Mouse (Mus musculus) G1E (cell line): ENCODE results near the gene Cldn7. TPM values are rescaled to one million over a fixed set of nuclear protein-coding genes. Genes with fewer than 3 reads are reported as not detected.

Source experiments
- ATAC-seq: 2 replicates; pipeline ENCODE4 v1.8.0; 2016; ENCODE audit warnings: mild to moderate bottlenecking; ENCODE audit not compliant: insufficient number of reproducible peaks, poor library complexity, low FRiP score, severe bottlenecking; ENCODE audit errors: extremely low read depth
- DNase-seq: peaks from one replicate; pipeline ENCODE4 v3.0.0; 2012; ENCODE audit warnings: low spot score
- H3K27me3 ChIP-seq: 2 replicates; pipeline ENCODE4 v1.6.1; 2012; ENCODE audit warnings: mild to moderate bottlenecking, low read length, inconsistent platforms; ENCODE audit not compliant: insufficient read depth
- H3K36me3 ChIP-seq: replicated peaks from 2 replicates; pipeline ENCODE3; 2012; ENCODE audit warnings: mild to moderate bottlenecking, inconsistent platforms
- H3K4me1 ChIP-seq: 2 replicates; pipeline ENCODE4 v1.6.1; 2012; ENCODE audit warnings: low read depth, low read length, inconsistent platforms, mixed read lengths; ENCODE audit not compliant: insufficient read depth
- H3K4me3 ChIP-seq: 2 replicates; pipeline ENCODE4 v1.5.1; 2012; ENCODE audit warnings: low read depth, mild to moderate bottlenecking, inconsistent platforms, low read length, moderate library complexity, mixed read lengths
- H3K9me3 ChIP-seq: replicated peaks from 2 replicates; pipeline ENCODE4 v1.6.1; 2012; ENCODE audit warnings: inconsistent platforms
- CTCF ChIP-seq: IDR thresholded peaks from 2 replicates; pipeline ENCODE4 v1.5.1; 2012; ENCODE audit warnings: low read depth, low read length, inconsistent platforms, mixed read lengths
- GATA1 ChIP-seq: IDR thresholded peaks from 2 replicates; pipeline ENCODE4 v1.6.1; 2012; ENCODE audit warnings: borderline replicate concordance, low read length, inconsistent platforms, mixed read lengths
- GATA2 ChIP-seq: IDR thresholded peaks from 2 replicates; pipeline ENCODE4 v1.6.1; 2012; ENCODE audit warnings: low read depth, low read length, inconsistent platforms, borderline replicate concordance
- POLR2AphosphoS5 ChIP-seq: IDR thresholded peaks from 2 replicates; pipeline ENCODE4 v1.6.1; 2012; ENCODE audit warnings: low read depth, low read length, inconsistent platforms; ENCODE audit not compliant: insufficient replicate concordance
- TAL1 ChIP-seq: conservative IDR thresholded peaks from 2 replicates; pipeline ENCODE4 v1.6.1; 2012; ENCODE audit warnings: low read depth, low read length, inconsistent platforms, mixed read lengths
- polyA plus RNA-seq: library from polyadenylated mRNA; stranded (reverse); fragments of >175 nt; gene quantifications from 2 replicates; pipeline ENCODE4 v1.2.3, GENCODE M21; 2012
- total RNA-seq, 2 experiments: library from RNA; stranded (forward) in 1 of 2; stranded (reverse) in 1 of 2; fragments of 200-1000 nt in 1 of 2; fragments of >200 nt in 1 of 2; fragmentation: Nextera tagmentation in 1 of 2; gene quantifications; 2 replicates each; pipeline ENCODE4 v1.2.3; 2014 to 2017

Gene Cldn7
- total and polyA plus RNA-seq, 3 experiments = not detected

- ATAC-seq = peak; percentile 70
- peaks cover 64% of the 10 kb centered on the region for H3K4me1 ChIP-seq
- no peaks in the 10 kb centered on the region for H3K9me3 ChIP-seq
- no peak for TF ChIP-seq TAL1
- no peak for TF ChIP-seq POLR2AphosphoS5
- TF ChIP-seq GATA2 = no peak
- no peak for TF ChIP-seq GATA1
- TF ChIP-seq CTCF = no peak
- H3K4me3 ChIP-seq = peak within 1 kb of the TSS; percentile 98
- peaks cover 57% of the 10 kb centered on the region for H3K36me3 ChIP-seq
- H3K27me3 ChIP-seq = no peaks in the 10 kb centered on the region
- DNase-seq = peak; percentile 80
Observed at GRCm38 (mm10) chr11:69995391-69995960, 30.9 kb downstream of the Cldn7 start, which contains the start of gene Phf23. Phf23 (plus strand) TSS chr11:69995777.

GRCm38 (mm10) chr11:69996161-69997061 is 31.8 kb downstream of the Cldn7 start:
- Histone ChIP-seq H3K4me1 (peaks cover 64% of the 10 kb centered on the region), H3K4me3 (peak overlapping the region; percentile 98), H3K36me3 (peaks cover 55% of the 10 kb centered on the region), H3K9me3 (no peaks in the 10 kb centered on the region), H3K27me3 (no peaks in the 10 kb centered on the region)
- peak; percentile 80 for DNase-seq
- no peak for ATAC-seq
- TF ChIP-seq GATA2 = no peak
- TF ChIP-seq GATA1 = no peak
- no peak for TF ChIP-seq POLR2AphosphoS5
- no peak for TF ChIP-seq CTCF
- no peak for TF ChIP-seq TAL1

GRCm38 (mm10) chr11:69997070-69997509 is 32.5 kb downstream of the Cldn7 start:
- H3K36me3 ChIP-seq = peaks cover 58% of the 10 kb centered on the region
- H3K9me3 ChIP-seq = no peaks in the 10 kb centered on the region
- DNase-seq (peak; percentile 94), ATAC-seq (peak; percentile 31)
- peak overlapping the region; percentile 98 for H3K4me3 ChIP-seq
- TF ChIP-seq TAL1 (no peak), POLR2AphosphoS5 (no peak), GATA1 (no peak), CTCF (no peak), GATA2 (no peak)
- no peaks in the 10 kb centered on the region for H3K27me3 ChIP-seq
- H3K4me1 ChIP-seq = peaks cover 70% of the 10 kb centered on the region

GRCm38 (mm10) chr11:69998567-69999491 is 34.2 kb downstream of the Cldn7 start:
- peaks cover 61% of the 10 kb centered on the region for H3K36me3 ChIP-seq
- DNase-seq = peak; percentile 49
- ATAC-seq = no peak
- TF ChIP-seq POLR2AphosphoS5 = no peak
- TF ChIP-seq TAL1 = no peak
- peak; percentile 50; the same call in 1 of the 2 replicates for TF ChIP-seq GATA2
- H3K9me3 ChIP-seq = no peaks in the 10 kb centered on the region
- H3K27me3 ChIP-seq = no peaks in the 10 kb centered on the region
- H3K4me1 ChIP-seq = peaks cover 75% of the 10 kb centered on the region
- H3K4me3 ChIP-seq = peak overlapping the region; percentile 57; the same call in 1 of the 2 replicates

GRCm38 (mm10) chr11:69999666-70000065 is 35.1 kb downstream of the Cldn7 start:
- H3K4me3 ChIP-seq = peak overlapping the region; percentile 57; the same call in 1 of the 2 replicates
- no peak for DNase-seq

More at GRCm38 (mm10) chr11:69999666-70000065, 35.1 kb downstream of the Cldn7 start:
- TF ChIP-seq TAL1 = no peak
- TF ChIP-seq GATA1 = no peak
- TF ChIP-seq POLR2AphosphoS5 = no peak
- TF ChIP-seq GATA2 = no peak
- TF ChIP-seq CTCF = no peak
- no peak for ATAC-seq
- peaks cover 61% of the 10 kb centered on the region for H3K36me3 ChIP-seq
- H3K27me3 ChIP-seq = no peaks in the 10 kb centered on the region
- no peaks in the 10 kb centered on the region for H3K9me3 ChIP-seq
- H3K4me1 ChIP-seq = peaks cover 74% of the 10 kb centered on the region
